In genomic region chr17:84846141-84846540, GRCm38 (mm10) we compare ENCODE assay signal across 22 mouse cellular contexts.
"Had no signal": no experiment of that assay in that cellular context is flagged by ENCODE, and none has a peak within 500 bp of the region (broad histone marks: within the 10 kb centered on the region; RNA-seq: fewer than 3 reads in every experiment).

No protein-coding gene starts in this region.

- DNase-seq: forebrain, postnatal 0 days; gastrocnemius, postnatal 14 days; gastrocnemius, postnatal 36 days; heart, adult 18-20 months; heart, postnatal 14 days; kidney, adult 11 months; kidney, adult 2 months; kidney, adult 9 months; kidney, postnatal 14 days; kidney, postnatal 36 days; layer of hippocampus, adult 9-11 months; layer of hippocampus, postnatal 36 days; left cerebral cortex, postnatal 4 days had no signal

- H3K36me3 ChIP-seq: heart, embryonic 13.5 days; heart, embryonic 15.5 days; hindbrain, embryonic 13.5 days; hindbrain, embryonic 15.5 days; kidney, embryonic 15.5 days; limb, embryonic 13.5 days; limb, embryonic 15.5 days had no signal

- H3K27me3 ChIP-seq: hindbrain, embryonic 15.5 days; kidney, embryonic 15.5 days; limb, embryonic 13.5 days; limb, embryonic 15.5 days had no signal

- H3K27ac ChIP-seq: heart, embryonic 13.5 days; heart, embryonic 15.5 days; hindbrain, embryonic 13.5 days; hindbrain, embryonic 15.5 days; hindbrain, postnatal 0 days; kidney, embryonic 15.5 days; kidney, postnatal 0 days; limb, embryonic 13.5 days; limb, embryonic 15.5 days had no signal

- H3K4me3 ChIP-seq: heart, embryonic 13.5 days; heart, embryonic 15.5 days; hindbrain, embryonic 13.5 days; hindbrain, embryonic 15.5 days; kidney, embryonic 15.5 days; limb, embryonic 13.5 days; limb, embryonic 15.5 days had no signal

- H3K4me1 ChIP-seq: heart, embryonic 13.5 days; heart, embryonic 15.5 days; kidney, embryonic 15.5 days; limb, embryonic 13.5 days; limb, embryonic 15.5 days had no signal
